Mouse (Mus musculus): ENCODE measurements around the gene Rab43. TPM values are rescaled to one million over a fixed set of nuclear protein-coding genes. Genes with fewer than 3 reads are reported as not detected.
"Not testable (repeated sequence)": the region's sequence is repeated elsewhere in the genome, so short reads cannot be mapped to it uniquely, and the experiment has no call there.

Rab43 gene
- polyA plus RNA-seq, 1 experiment from 2014 or later = 8.0 TPM

DNA sequence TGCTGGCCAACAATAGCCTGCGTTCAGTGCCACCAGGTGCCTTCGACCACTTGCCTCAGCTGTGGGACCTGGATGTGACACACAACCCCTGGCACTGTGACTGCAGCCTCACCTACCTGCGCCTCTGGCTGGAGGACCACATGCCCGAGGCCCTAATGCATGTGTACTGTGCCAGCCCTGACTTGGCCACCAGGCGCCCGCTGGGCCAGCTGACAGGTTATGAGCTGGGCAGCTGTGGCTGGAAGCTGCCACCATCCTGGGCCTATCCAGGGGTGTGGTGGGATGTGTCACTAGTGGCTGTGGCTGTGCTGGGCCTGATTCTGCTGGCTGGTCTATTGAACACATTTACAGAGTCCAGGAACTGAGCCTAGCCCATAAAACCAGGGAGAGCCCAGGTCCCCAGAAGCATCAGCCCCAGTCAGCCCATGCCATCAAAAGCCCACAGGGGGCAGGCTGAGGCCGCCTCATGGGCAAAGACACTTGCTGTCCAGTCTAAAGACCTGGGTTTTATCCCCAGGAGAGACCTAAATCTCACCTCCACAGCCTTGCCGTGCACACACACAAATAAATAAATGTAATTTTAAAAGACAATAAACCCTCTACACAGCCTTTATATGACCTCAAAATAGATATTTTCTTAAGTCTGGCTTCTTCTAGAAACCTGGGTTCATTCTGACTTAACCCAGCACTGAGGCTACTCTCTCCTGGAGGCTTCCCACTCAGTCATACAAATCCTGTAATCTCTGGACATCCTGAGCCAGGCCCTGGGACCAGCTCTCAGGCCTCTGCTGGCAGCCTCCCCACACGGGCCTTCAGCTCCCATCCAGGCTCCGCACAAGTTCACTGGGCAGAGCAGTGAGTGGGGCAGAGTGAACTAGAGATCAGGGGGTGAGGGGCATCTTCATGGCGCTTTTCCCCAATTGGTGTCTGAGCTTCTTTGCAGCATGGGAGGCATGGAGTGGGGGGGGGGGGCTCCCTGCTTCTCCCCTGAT lies 32.5 kb downstream of the Rab43 start:
- no peak overlapping the region for H3K4me2 ChIP-seq (ENCODE audit: low read length)
- no peaks in the 10 kb centered on the region for H3K36me3 ChIP-seq (ENCODE audit: control insufficient read depth, insufficient read depth)
- H3K4me1 ChIP-seq (replicated peaks; ENCODE audit: control insufficient read depth, insufficient read depth, low read length) = no peaks in the 10 kb centered on the region
- H3K9ac ChIP-seq (replicated peaks; ENCODE audit: low read depth, low read length) = no peak overlapping the region
- ATAC-seq = no peak
- H3K9me3 ChIP-seq (ENCODE audit: control insufficient read depth, low read length) = no peaks in the 10 kb centered on the region
- H3K4me3 ChIP-seq (replicated peaks; ENCODE audit: low read length) = no peak overlapping the region
- H3K27ac ChIP-seq (ENCODE audit: low read length) = no peak overlapping the region
- no peaks in the 10 kb centered on the region for H3K27me3 ChIP-seq (replicated peaks; ENCODE audit: control insufficient read depth, insufficient read depth, low read length)
- WGBS = 86% methylated on average over 11 of the region's 11 CpGs

GRCm38 (mm10) chr6:87778294-87779173 lies 33.4 kb downstream of the Rab43 start:
- H3K27ac ChIP-seq (ENCODE audit: low read length) = no peak overlapping the region
- no peak overlapping the region for H3K9ac ChIP-seq (replicated peaks; ENCODE audit: low read depth, low read length)
- H3K9me3 ChIP-seq (ENCODE audit: control insufficient read depth, low read length) = no peaks in the 10 kb centered on the region
- WGBS = 78% methylated on average over 11 of the region's 11 CpGs
- no peaks in the 10 kb centered on the region for H3K4me1 ChIP-seq (replicated peaks; ENCODE audit: control insufficient read depth, insufficient read depth, low read length)
- no peak overlapping the region for H3K4me2 ChIP-seq (ENCODE audit: low read length)
- H3K4me3 ChIP-seq (replicated peaks; ENCODE audit: low read length) = no peak overlapping the region
- H3K27me3 ChIP-seq (replicated peaks; ENCODE audit: control insufficient read depth, insufficient read depth, low read length) = no peaks in the 10 kb centered on the region
- ATAC-seq = no peak
- no peaks in the 10 kb centered on the region for H3K36me3 ChIP-seq (ENCODE audit: control insufficient read depth, insufficient read depth)

DNA sequence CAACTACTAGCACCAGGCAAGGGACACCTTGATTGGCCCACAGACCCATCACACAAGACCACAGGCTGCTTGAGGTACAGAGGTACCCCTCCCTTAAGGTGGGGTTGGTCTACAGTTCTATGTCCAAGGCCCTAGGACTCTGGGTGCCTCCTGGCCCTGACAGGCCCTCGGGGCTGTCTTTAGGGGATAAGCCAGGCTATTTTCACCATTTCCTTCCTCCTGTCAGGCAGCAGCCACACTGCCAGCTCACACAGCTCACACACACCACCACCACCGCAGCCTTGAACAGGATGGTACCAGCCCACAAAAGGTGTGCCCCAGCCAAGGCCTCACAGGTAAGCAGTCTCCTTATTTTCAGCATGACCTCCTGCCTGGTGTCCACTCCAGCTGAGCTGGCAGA lies 34.1 kb downstream of the Rab43 start, which contains the start of gene Gp9:
Gene Gp9, plus strand, starts transcription at position 231 of the 400 bp plus-strand sequence.
- Histone ChIP-seq H3K9me3 (ENCODE audit: control insufficient read depth, low read length) (no peaks in the 10 kb centered on the region), H3K4me3 (replicated peaks; ENCODE audit: low read length) (no peak within 1 kb of the TSS), H3K27me3 (replicated peaks; ENCODE audit: control insufficient read depth, insufficient read depth, low read length) (no peaks in the 10 kb centered on the region), H3K4me1 (replicated peaks; ENCODE audit: control insufficient read depth, insufficient read depth, low read length) (no peaks in the 10 kb centered on the region), H3K4me2 (ENCODE audit: low read length) (no peak within 1 kb of the TSS), H3K36me3 (ENCODE audit: control insufficient read depth, insufficient read depth) (no peaks in the 10 kb centered on the region), H3K9ac (replicated peaks; ENCODE audit: low read depth, low read length) (no peak within 1 kb of the TSS), H3K27ac (ENCODE audit: low read length) (no peak within 1 kb of the TSS)
- 72% methylated on average over 2 of the region's 2 CpGs for WGBS
- ATAC-seq = no peak

GRCm38 (mm10) chr6:87776663-87777062 lies 35.3 kb downstream of the Rab43 start:
- no peaks in the 10 kb centered on the region for H3K4me1 ChIP-seq (replicated peaks; ENCODE audit: control insufficient read depth, insufficient read depth, low read length)
- no peak overlapping the region for H3K4me3 ChIP-seq (replicated peaks; ENCODE audit: low read length)
- 90% methylated on average over 1 of the region's 1 CpGs for WGBS
- H3K4me2 ChIP-seq (ENCODE audit: low read length) = no peak overlapping the region
- ATAC-seq = no peak
- H3K9ac ChIP-seq (replicated peaks; ENCODE audit: low read depth, low read length) = no peak overlapping the region
- no peaks in the 10 kb centered on the region for H3K9me3 ChIP-seq (ENCODE audit: control insufficient read depth, low read length)
- no peaks in the 10 kb centered on the region for H3K36me3 ChIP-seq (ENCODE audit: control insufficient read depth, insufficient read depth)
- no peak overlapping the region for H3K27ac ChIP-seq (ENCODE audit: low read length)
- no peaks in the 10 kb centered on the region for H3K27me3 ChIP-seq (replicated peaks; ENCODE audit: control insufficient read depth, insufficient read depth, low read length)

DNA sequence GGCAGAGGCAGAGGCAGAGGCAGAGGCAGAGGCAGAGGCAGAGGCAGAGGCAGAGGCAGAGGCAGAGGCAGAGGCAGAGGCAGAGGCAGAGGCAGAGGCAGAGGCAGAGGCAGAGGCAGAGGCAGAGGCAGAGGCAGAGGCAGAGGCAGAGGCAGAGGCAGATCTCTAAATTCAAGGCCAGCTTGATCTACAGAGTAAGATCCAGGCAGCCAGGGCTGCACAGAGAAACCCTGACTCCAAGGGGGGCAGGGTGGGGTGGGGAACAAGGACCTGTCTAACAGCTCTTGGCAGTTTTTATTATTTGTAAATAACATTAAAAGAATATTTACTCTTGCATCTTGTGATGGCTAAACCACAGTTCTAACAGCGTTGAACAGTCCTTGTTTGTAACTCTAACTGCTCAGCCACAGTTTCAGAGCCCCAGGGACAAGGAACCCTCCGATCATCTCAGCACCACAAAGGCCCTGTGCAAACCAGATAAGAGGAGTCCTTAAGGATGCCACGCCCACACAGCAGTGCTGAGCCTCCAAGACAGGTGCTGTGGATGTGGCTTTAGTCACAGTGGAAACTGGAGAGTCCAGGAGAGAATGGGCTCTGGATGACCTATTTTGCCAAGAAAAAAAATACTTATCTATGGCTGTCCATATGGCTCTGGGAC lies 36.2 kb downstream of the Rab43 start:
- H3K9ac ChIP-seq (replicated peaks; ENCODE audit: low read depth, low read length) = no peak overlapping the region
- H3K9me3 ChIP-seq (ENCODE audit: control insufficient read depth, low read length) = no peaks in the 10 kb centered on the region
- no peaks in the 10 kb centered on the region for H3K27me3 ChIP-seq (replicated peaks; ENCODE audit: control insufficient read depth, insufficient read depth, low read length)
- no peaks in the 10 kb centered on the region for H3K4me1 ChIP-seq (replicated peaks; ENCODE audit: control insufficient read depth, insufficient read depth, low read length)
- no peak overlapping the region for H3K4me3 ChIP-seq (replicated peaks; ENCODE audit: low read length)
- H3K4me2 ChIP-seq (ENCODE audit: low read length) = no peak overlapping the region
- 80% methylated on average over 3 of the region's 3 CpGs for WGBS
- no peaks in the 10 kb centered on the region for H3K36me3 ChIP-seq (ENCODE audit: control insufficient read depth, insufficient read depth)
- no peak for ATAC-seq
- no peak overlapping the region for H3K27ac ChIP-seq (ENCODE audit: low read length)

DNA sequence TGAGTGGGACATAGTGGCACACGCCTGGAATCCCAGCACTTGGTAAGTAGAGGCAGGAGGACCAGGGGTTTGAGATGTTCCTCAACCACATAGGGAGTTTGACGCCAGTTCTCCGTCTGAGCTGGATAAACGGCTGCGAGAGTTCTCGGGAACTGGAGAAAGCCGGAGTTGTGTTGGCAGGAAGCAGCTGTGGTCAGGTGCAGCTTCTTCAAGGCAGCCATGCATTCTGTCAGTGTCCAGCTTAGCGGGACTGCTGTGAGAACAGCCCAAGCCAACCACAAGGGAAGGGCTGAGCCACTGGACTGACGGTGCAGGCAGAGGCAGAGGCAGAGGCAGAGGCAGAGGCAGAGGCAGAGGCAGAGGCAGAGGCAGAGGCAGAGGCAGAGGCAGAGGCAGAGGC lies 37.1 kb downstream of the Rab43 start:
- Histone ChIP-seq H3K27me3 (replicated peaks; ENCODE audit: control insufficient read depth, insufficient read depth, low read length) (no peaks in the 10 kb centered on the region), H3K9ac (replicated peaks; ENCODE audit: low read depth, low read length) (no peak overlapping the region), H3K36me3 (ENCODE audit: control insufficient read depth, insufficient read depth) (no peaks in the 10 kb centered on the region), H3K4me3 (replicated peaks; ENCODE audit: low read length) (no peak overlapping the region), H3K27ac (ENCODE audit: low read length) (no peak overlapping the region), H3K4me1 (replicated peaks; ENCODE audit: control insufficient read depth, insufficient read depth, low read length) (no peaks in the 10 kb centered on the region), H3K4me2 (ENCODE audit: low read length) (no peak overlapping the region), H3K9me3 (ENCODE audit: control insufficient read depth, low read length) (no peaks in the 10 kb centered on the region)
- ATAC-seq = no peak
- WGBS = 88% methylated on average over 9 of the region's 9 CpGs

- Histone ChIP-seq H3K4me3 (replicated peaks; ENCODE audit: low read length) (no peak overlapping the region), H3K36me3 (ENCODE audit: control insufficient read depth, insufficient read depth) (no peaks in the 10 kb centered on the region), H3K27me3 (replicated peaks; ENCODE audit: control insufficient read depth, insufficient read depth, low read length) (no peaks in the 10 kb centered on the region), H3K9ac (replicated peaks; ENCODE audit: low read depth, low read length) (no peak overlapping the region), H3K4me2 (ENCODE audit: low read length) (no peak overlapping the region), H3K9me3 (ENCODE audit: control insufficient read depth, low read length) (no peaks in the 10 kb centered on the region), H3K4me1 (replicated peaks; ENCODE audit: control insufficient read depth, insufficient read depth, low read length) (no peaks in the 10 kb centered on the region), H3K27ac (ENCODE audit: low read length) (no peak overlapping the region)
- ATAC-seq = no peak
- 45% methylated on average over 1 of the region's 1 CpGs for WGBS
Observed at GRCm38 (mm10) chr6:87774466-87774865, 37.5 kb downstream of the Rab43 start.

GRCm38 (mm10) chr6:87770626-87771025 lies 41.3 kb downstream of the Rab43 start:
- H3K9me3 ChIP-seq (ENCODE audit: control insufficient read depth, low read length) = no peaks in the 10 kb centered on the region
- WGBS = 58% methylated on average over 8 of the region's 8 CpGs
- H3K36me3 ChIP-seq (ENCODE audit: control insufficient read depth, insufficient read depth) = no peaks in the 10 kb centered on the region
- H3K27ac ChIP-seq (ENCODE audit: low read length) = no peak overlapping the region
- no peak overlapping the region for H3K9ac ChIP-seq (replicated peaks; ENCODE audit: low read depth, low read length)
- H3K4me3 ChIP-seq (replicated peaks; ENCODE audit: low read length) = no peak overlapping the region
- H3K27me3 ChIP-seq (replicated peaks; ENCODE audit: control insufficient read depth, insufficient read depth, low read length) = no peaks in the 10 kb centered on the region
- ATAC-seq = no peak
- no peak overlapping the region for H3K4me2 ChIP-seq (ENCODE audit: low read length)
- H3K4me1 ChIP-seq (replicated peaks; ENCODE audit: control insufficient read depth, insufficient read depth, low read length) = no peaks in the 10 kb centered on the region

DNA sequence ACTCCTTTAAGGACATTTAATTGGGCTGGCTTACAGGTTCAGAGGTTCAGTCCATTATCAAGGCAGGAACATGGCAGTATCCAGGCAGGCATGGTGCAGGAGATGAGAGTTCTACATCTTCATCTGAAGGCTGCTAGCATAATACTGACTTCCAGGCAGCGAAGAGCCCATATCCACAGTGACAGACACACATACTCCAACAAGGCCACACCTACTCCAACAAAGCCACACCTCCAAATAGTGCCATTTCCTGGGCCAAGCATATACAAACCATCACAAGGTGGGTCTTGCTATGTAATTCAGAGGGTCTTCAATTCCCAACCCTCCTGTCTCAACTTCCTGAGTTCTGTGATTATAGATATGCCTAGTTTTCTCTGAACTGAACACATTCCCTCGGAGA lies 47.7 kb downstream of the Rab43 start:
- H3K36me3 ChIP-seq (ENCODE audit: control insufficient read depth, insufficient read depth); H3K4me2 ChIP-seq (ENCODE audit: low read length); H3K9me3 ChIP-seq (ENCODE audit: control insufficient read depth, low read length); ATAC-seq; H3K27ac ChIP-seq (ENCODE audit: low read length); H3K9ac ChIP-seq (replicated peaks; ENCODE audit: low read depth, low read length); H3K4me3 ChIP-seq (replicated peaks; ENCODE audit: low read length); H3K4me1 ChIP-seq (replicated peaks; ENCODE audit: control insufficient read depth, insufficient read depth, low read length); H3K27me3 ChIP-seq (replicated peaks; ENCODE audit: control insufficient read depth, insufficient read depth, low read length): not testable (repeated sequence)
- 94% methylated on average over 2 of the region's 2 CpGs for whole genome bisulfite sequencing
